Mouse (Mus musculus): ENCODE results near the gene Tlr9. TPM values are rescaled to one million over a fixed set of nuclear protein-coding genes. Genes with fewer than 3 reads are reported as not detected.

The Tlr9 gene
- polyA plus RNA-seq, 1 experiment from 2014 or later: 0.12 TPM

MicroRNA genes within 50 kb of the gene (microRNA counts, 519-probe panel; counts per million panel counts)
- microRNA mmu-let-7g: 7,115 counts per million, percentile 95 among the panel's probes with 10 or more counts

Small RNAs within 50 kb of the gene (microRNA-seq; reads per million reads assigned to microRNA genes)
- gene Mirlet7g: 54,704 reads per million, percentile 99 among the genes with 10 or more reads in this experiment

Other genes starting within 250 kb of the Tlr9 start
- gene Col6a4, start 125.8 kb upstream of the Tlr9 start, polyA plus RNA-seq (2014; fragmentation: Nextera tagmentation; extraction: Ambion mirVana): 0.32 and 0.87 TPM in 2 replicates
- 2.3 and 3.0 TPM in 2 replicates for gene Glyctk, start 64.5 kb upstream of the Tlr9 start, polyA plus RNA-seq (2014; fragmentation: Nextera tagmentation; extraction: Ambion mirVana)
- gene Wdr82, start 51.7 kb upstream of the Tlr9 start, polyA plus RNA-seq (2014; fragmentation: Nextera tagmentation; extraction: Ambion mirVana): 40.2 and 42.3 TPM in 2 replicates
- gene Ppm1m, start 22.9 kb upstream of the Tlr9 start, polyA plus RNA-seq (2014; fragmentation: Nextera tagmentation; extraction: Ambion mirVana): 13.0 and 13.4 TPM in 2 replicates
- gene Twf2, start 19.5 kb upstream of the Tlr9 start, polyA plus RNA-seq (2014; fragmentation: Nextera tagmentation; extraction: Ambion mirVana): 49.6 and 52.9 TPM in 2 replicates
- 99.0 and 99.7 TPM in 2 replicates for gene Alas1, start 26.1 kb downstream of the Tlr9 start, polyA plus RNA-seq (2014; fragmentation: Nextera tagmentation; extraction: Ambion mirVana)
- gene Poc1a, start 58.5 kb downstream of the Tlr9 start, polyA plus RNA-seq (2014; fragmentation: Nextera tagmentation; extraction: Ambion mirVana): 6.3 and 7.3 TPM in 2 replicates
- gene Dusp7, start 146.0 kb downstream of the Tlr9 start, polyA plus RNA-seq (2014; fragmentation: Nextera tagmentation; extraction: Ambion mirVana): 17.9 and 19.3 TPM in 2 replicates
- 650 and 781 TPM in 2 replicates for gene Rpl29, start 206.9 kb downstream of the Tlr9 start, polyA plus RNA-seq (2014; fragmentation: Nextera tagmentation; extraction: Ambion mirVana)
- gene Acy1, start 215.7 kb downstream of the Tlr9 start, polyA plus RNA-seq (2014; fragmentation: Nextera tagmentation; extraction: Ambion mirVana): 22.4 and 23.5 TPM in 2 replicates
- 7.9 and 8.2 TPM in 2 replicates for gene Abhd14b, start 224.9 kb downstream of the Tlr9 start, polyA plus RNA-seq (2014; fragmentation: Nextera tagmentation; extraction: Ambion mirVana)
- gene Abhd14a, start 225.1 kb downstream of the Tlr9 start, polyA plus RNA-seq (2014; fragmentation: Nextera tagmentation; extraction: Ambion mirVana): 57.7 and 69.8 TPM in 2 replicates
- 183 and 186 TPM in 2 replicates for gene Pcbp4, start 230.7 kb downstream of the Tlr9 start, polyA plus RNA-seq (2014; fragmentation: Nextera tagmentation; extraction: Ambion mirVana)
- 0.87 and 1.0 TPM in 2 replicates for gene Gpr62, start 243.3 kb downstream of the Tlr9 start, polyA plus RNA-seq (2014; fragmentation: Nextera tagmentation; extraction: Ambion mirVana)

All from hindbrain, embryonic 14.5 days (tissue).